Mouse (Mus musculus): ENCODE results near the gene Cstf2t.

Cstf2t gene

GRCm38 (mm10) chr19:31082662-31083429 lies at the start of gene Cstf2t:
Gene Cstf2t, plus strand, starts transcription at chr19:31082837.
- peak; percentile 98 to 100 for DNase-seq (ENCODE audit: low spot score in 2 of 2)

DNA sequence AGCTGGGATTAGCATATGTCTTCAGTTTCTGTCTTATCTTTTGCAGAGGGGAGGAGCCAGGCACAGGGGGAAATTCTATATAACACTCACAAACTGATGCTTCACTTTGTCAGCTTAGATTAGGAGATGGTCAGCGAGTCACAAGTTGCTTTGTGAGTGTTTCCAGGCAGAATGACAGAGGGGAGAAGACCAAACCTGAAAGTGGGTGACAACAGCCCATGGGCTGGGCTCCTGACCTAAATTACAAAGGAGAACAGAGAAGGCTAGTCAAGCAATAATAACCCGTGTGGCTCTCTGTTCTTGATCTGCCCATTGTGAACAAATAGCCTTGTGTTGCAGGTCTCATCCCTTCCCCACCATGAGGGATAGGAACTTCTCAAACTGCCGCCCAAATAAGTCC lies 43.7 kb upstream of the Cstf2t start:
- no peak for DNase-seq (ENCODE audit: low spot score in 2 of 2)

DNA sequence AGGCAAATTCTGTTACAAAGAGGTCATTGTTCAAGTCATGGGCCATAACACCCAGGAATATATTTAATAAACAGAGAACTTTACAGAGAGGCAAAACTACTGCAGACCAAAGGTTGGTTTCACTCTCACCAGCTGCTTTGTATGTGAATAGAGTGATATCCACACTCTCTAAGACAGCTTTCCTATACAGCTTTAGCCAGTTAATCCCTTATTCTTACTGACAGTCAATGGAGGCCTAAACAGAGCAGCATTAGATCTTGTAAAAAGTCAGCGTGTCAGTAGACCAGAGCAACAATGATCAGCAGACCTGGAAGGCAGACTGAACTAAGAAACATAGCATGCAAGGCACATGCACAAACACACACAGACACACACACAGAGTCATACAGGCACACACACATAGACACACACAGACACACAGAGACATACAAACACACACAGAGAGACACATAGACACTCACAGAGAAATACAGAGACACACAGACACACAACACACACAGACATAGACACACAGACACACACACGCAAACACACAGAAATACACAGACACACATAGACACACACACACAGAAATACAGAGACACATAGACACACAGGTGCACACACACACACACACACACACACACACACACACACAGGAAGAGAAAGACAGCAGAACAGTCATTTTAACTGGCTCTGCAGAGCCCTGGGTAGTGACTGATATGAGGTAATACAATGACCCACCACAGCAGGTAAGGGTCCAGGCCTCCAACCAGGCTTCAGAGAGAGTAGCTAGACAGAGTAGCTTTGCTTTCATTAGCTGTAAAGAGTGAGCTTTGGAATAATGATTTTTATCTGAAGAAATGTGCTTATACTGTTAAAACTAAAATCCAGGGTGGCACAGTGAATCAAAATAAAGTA lies 41.4 kb upstream of the Cstf2t start:
- DNase-seq (ENCODE audit: low spot score in 2 of 2): no peak

- DNase-seq (ENCODE audit: low spot score in 2 of 2): no peak
Measured at GRCm38 (mm10) chr19:31046601-31047000, 36.0 kb upstream of the Cstf2t start.

- DNase-seq (ENCODE audit: low spot score in 2 of 2): no peak
Measured at GRCm38 (mm10) chr19:31064740-31065139, 17.9 kb upstream of the Cstf2t start.

GRCm38 (mm10) chr19:31065206-31065781 lies 17.3 kb upstream of the Cstf2t start:
- no peak for DNase-seq (ENCODE audit: low spot score in 2 of 2)

GRCm38 (mm10) chr19:31073959-31074716 lies 8.5 kb upstream of the Cstf2t start:
- DNase-seq (ENCODE audit: low spot score in 2 of 2): peak in 1 of 2 experiments; percentile 16

GRCm38 (mm10) chr19:31074717-31075063 lies 7.9 kb upstream of the Cstf2t start:
- no peak for DNase-seq (ENCODE audit: low spot score in 2 of 2)

DNA sequence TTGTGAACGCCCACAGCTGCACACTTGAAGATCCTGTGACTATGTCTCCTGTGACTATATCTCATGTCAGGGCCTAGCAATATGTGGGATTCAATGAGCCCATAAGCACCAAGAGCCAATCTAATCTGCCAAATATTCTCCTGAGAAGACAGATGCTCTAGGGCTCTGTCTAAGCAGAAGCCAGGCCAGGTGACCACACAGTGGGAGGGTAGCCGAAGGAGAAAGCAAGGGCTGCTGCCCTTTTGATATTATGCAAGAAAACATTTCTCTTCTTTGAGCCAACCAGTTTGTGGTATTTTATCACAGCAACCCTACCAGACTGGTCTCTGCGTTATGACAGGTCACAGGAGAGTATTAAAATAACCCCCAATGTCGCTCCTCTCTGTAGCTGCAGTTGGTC lies 6.5 kb upstream of the Cstf2t start:
- no peak for DNase-seq (ENCODE audit: low spot score in 2 of 2)

- DNase-seq (ENCODE audit: low spot score in 2 of 2): no peak
Measured at GRCm38 (mm10) chr19:31078241-31078640, 4.4 kb upstream of the Cstf2t start.

DNA sequence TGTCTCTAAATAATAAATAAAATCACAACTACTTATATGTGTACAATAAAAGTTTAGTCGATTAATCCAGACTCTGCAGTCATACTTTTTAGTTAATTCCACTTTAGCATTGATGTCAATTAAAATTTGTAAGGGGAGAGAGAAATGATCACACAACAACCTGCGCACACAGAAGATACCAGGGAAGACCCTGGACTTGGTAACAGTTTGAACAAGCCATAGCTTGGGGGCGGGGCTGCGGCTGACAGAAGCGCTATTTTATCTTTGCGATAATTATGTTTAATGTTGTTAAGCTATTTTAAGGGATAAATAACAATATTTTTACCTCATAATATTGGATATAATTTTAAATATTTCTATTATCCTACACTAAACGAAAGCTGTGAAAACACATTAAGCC lies 411 bp upstream of the Cstf2t start:
- DNase-seq (ENCODE audit: low spot score in 2 of 2): no peak

- no peak for DNase-seq (ENCODE audit: low spot score in 2 of 2)
Measured at GRCm38 (mm10) chr19:31083761-31084160, 1.1 kb downstream of the Cstf2t start.

DNA sequence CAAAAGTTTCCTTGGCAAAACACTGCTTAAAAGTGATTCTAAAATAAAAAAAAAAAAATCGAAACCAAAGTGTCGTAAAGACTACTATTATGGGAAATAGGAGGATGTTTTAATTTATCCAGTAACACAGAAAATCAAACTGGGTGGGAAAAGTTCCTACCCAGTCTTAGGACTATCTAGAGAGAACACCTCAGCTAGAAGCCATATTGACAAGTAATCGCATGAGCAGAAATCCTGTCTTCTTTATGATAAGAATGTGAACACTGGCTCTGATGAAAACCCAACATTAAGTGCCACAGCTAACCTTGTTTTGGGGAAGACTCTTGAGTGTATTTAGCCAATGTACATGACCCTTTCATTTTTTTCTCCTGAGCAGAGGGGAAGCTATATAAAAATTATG lies 15.2 kb downstream of the Cstf2t start:
- no peak for DNase-seq (ENCODE audit: low spot score in 2 of 2)

GRCm38 (mm10) chr19:31099369-31099768 lies 16.7 kb downstream of the Cstf2t start:
- DNase-seq (ENCODE audit: low spot score in 2 of 2): no peak

DNA sequence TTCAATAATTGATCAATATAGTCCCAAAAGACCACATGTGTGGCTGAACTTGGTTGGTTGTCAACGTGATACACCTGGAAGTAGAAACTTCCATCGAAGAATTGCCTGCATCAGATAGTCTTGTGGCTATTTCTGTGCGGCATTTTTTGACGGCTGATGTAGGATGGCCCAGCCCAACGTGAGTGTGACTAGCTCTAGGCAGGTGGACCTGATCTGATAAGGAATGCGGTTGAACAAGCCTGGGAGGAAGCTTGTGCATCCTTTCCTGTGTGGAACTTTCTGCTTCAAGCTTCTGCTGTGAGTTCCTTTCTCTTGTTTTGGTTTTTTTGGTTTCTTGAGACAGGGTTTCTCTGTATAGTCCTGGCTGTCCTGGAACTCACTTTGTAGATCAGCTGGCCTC lies 22.1 kb downstream of the Cstf2t start:
- DNase-seq (ENCODE audit: low spot score in 2 of 2): no peak

DNA sequence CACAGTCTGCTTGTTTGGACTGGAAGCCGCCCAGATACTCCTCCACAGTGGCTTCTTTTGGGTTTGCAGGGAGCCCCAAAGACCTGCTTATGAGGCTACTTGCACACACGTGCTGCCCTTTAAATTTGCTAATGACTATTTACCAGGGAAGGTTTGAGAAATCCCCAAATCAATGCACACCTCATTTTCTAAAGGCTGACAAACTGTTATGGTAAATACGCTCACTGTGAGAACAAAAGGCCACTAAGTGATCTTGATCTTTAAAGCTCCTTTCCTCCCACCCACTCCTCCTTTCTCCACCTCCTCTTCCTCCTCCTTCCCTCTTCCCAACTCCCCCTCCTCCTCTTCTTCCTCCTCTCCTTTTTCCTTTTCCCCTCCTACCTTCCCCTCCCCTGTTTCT lies 23.4 kb downstream of the Cstf2t start:
- DNase-seq (ENCODE audit: low spot score in 2 of 2): no peak

DNA sequence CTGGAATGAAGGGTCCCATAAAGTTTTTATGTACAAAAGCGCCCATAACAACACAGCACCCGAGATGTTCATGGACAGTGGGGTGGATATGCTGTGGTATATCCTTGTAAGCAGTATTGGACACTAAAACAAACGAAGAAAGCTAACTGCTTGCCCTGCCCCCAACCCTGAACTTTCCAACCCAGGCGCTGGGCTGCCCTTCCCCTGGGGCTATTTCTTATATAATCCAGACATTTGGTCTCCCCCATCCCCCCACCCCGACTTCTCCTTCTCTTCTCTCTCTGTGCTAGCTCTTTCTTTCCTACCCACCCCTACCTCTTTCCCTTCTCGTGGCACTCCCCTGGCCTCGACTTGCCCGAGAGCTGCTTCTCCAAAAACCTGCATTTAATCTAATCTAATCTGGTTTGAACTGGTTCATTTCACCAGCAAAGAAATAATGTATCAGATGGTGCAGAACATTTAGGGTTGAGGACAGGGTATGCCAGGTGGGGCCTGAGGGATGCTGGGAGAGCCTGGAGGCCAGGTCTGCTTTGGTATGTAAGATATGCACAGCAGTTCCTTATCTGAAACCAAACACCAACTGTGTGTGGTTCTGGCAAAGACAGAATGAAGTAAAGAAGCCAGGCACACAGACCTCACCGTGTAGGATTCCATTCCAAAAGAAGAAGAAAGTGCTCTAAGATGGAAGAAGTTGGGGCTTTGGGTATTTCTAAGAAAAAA lies 24.4 kb downstream of the Cstf2t start:
- no peak for DNase-seq (ENCODE audit: low spot score in 2 of 2)

DNA sequence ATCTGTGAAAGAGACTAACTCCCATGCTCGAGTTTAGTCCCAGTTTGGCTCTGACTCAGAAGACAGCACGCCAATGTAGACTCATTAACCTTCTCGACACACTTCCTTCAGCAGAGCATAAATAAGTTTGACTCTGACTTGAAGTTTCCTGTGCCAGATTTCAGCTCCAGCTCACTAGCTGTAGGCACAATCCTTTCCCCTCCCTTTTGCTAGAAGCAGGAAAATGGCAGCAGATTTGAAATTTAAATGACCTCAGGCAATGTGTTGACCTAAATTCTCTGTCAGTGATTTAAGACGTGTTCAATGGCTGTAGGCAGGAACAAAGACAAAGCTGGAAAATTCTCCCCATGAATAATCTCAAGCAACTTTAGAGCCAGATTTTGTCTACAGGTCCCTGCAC lies 32.1 kb downstream of the Cstf2t start:
- peak; percentile 31 to 45 for DNase-seq (ENCODE audit: low spot score in 2 of 2)

DNA sequence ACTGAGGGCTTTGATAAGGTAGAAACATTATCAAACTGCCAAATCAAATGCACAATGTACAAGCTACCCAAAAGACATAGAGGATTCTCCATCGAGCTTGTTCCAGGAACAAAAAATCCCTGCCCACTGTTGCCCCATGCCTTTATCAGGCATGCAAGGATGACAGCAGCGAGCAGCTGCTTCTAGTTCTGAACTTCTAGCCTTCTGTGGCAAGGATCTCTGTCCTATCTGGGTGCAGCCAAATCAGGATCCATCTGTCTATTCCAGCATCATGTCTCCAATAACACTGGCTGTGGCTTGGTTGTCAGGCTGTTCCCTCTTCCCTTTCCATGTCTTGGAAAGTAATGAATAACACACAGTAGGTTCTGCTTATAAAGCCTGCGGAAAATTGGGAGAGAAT lies 42.0 kb downstream of the Cstf2t start:
- DNase-seq (ENCODE audit: low spot score in 2 of 2): no peak

DNA sequence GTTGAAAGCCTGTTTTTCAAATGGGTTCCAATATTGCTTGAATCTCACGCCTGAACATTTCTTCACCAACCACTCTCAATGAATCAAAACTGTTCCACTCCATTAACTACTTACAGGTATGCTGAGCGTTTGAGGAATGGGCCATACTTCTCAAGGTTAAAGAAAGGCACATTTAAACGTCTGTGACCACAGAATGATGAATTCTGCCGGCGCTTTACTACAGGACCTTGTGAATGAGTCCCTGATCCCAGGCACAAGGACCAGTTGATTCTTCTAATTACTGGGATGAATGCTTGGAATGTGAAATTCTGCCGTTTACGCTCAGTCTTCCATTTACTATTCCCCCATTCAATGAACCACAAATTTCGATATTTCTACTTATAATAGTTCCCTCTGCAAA lies 50.0 kb downstream of the Cstf2t start:
- DNase-seq (ENCODE audit: low spot score in 2 of 2): no peak

DNA sequence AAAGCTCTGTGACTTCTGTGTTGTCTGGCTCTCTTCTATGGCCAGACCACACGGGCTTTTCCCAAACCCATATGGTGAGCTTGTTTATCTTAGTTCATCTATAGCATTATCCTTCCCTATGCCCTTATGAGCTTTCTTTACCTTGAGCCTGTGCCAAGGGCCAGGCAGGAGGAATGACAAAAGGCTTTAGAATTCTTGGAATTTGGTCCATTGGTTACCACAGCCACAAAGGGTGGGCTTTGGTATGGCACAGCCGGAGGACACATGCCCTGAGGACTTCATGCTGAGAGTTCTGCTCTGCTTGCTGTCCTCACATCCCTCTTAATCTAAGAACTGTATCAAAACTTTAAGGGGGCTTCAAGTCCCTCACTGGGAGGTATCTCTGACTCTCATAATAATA lies 53.7 kb downstream of the Cstf2t start:
- DNase-seq (ENCODE audit: low spot score in 2 of 2): no peak
